Mouse (Mus musculus): ENCODE results near the gene Dazap1. TPM values are rescaled to one million over a fixed set of nuclear protein-coding genes. Genes with fewer than 3 reads are reported as not detected.
A peak's percentile ranks its signal among the peaks of the same experiment; 100 is the strongest.
"Not testable (repeated sequence)": the region's sequence is repeated elsewhere in the genome, so short reads cannot be mapped to it uniquely, and the experiment has no call there.

Dazap1 gene
- 53.1 and 57.0 TPM in 2 replicates for polyA plus RNA-seq (2015; fragmentation: Nextera tagmentation; extraction: Ambion mirVana)

- H3K36me3 ChIP-seq = peaks cover 24% of the 10 kb centered on the region
- peak within 1 kb of the TSS; percentile 92 for H3K4me2 ChIP-seq (replicated peaks)
- H3K9me3 ChIP-seq = no peaks in the 10 kb centered on the region
- peak; percentile 90 for ATAC-seq
- WGBS = under 1% methylated on average over 49 of the region's 49 CpGs
- no peaks in the 10 kb centered on the region for H3K27me3 ChIP-seq (replicated peaks)
- peak within 1 kb of the TSS; percentile 61 for H3K9ac ChIP-seq
- H3K27ac ChIP-seq = peak within 1 kb of the TSS; percentile 99
- H3K4me1 ChIP-seq (replicated peaks) = peaks cover 33% of the 10 kb centered on the region
- H3K4me3 ChIP-seq (replicated peaks) = peak within 1 kb of the TSS; percentile 49
These were observed at the start of gene Dazap1, which contains the start of gene Gamt for GRCm38 (mm10) chr10:80260642-80261584. Gene Dazap1, plus strand, starts transcription at chr10:80261486. Gene Gamt, minus strand, starts transcription at chr10:80261012.

- H3K9me3 ChIP-seq; H3K4me2 ChIP-seq (replicated peaks); H3K4me1 ChIP-seq (replicated peaks); H3K27me3 ChIP-seq (replicated peaks); H3K9ac ChIP-seq; H3K4me3 ChIP-seq (replicated peaks); H3K27ac ChIP-seq; H3K36me3 ChIP-seq; ATAC-seq: not testable (repeated sequence)
- 72% methylated on average over 7 of the region's 7 CpGs for WGBS
These were observed 49.7 kb upstream of the Dazap1 start for GRCm38 (mm10) chr10:80211547-80212103.

- Histone ChIP-seq H3K9me3 (no peaks in the 10 kb centered on the region), H3K4me2 (replicated peaks) (no peak overlapping the region), H3K27me3 (replicated peaks) (no peaks in the 10 kb centered on the region), H3K4me3 (replicated peaks) (no peak overlapping the region), H3K27ac (no peak overlapping the region), H3K9ac (no peak overlapping the region), H3K4me1 (replicated peaks) (no peaks in the 10 kb centered on the region), H3K36me3 (no peaks in the 10 kb centered on the region)
- ATAC-seq = no peak
- 35% methylated on average over 16 of the region's 16 CpGs for WGBS
These were observed 46.1 kb upstream of the Dazap1 start for GRCm38 (mm10) chr10:80215048-80215772.

- Histone ChIP-seq H3K4me2 (replicated peaks) (no peak overlapping the region), H3K4me1 (replicated peaks) (peaks cover 4% of the 10 kb centered on the region; the same call in 1 of the 2 replicates), H3K4me3 (replicated peaks) (no peak overlapping the region), H3K9ac (no peak overlapping the region), H3K27ac (no peak overlapping the region), H3K36me3 (no peaks in the 10 kb centered on the region), H3K27me3 (replicated peaks) (no peaks in the 10 kb centered on the region), H3K9me3 (no peaks in the 10 kb centered on the region)
- ATAC-seq = no peak
- 40% methylated on average over 7 of the region's 9 CpGs for WGBS
These were observed 40.6 kb upstream of the Dazap1 start for GRCm38 (mm10) chr10:80220676-80221075.

GRCm38 (mm10) chr10:80223137-80223536, 38.1 kb upstream of the Dazap1 start:
- WGBS = 80% methylated on average over 2 of the region's 2 CpGs
- H3K27me3 ChIP-seq (replicated peaks); H3K27ac ChIP-seq; H3K9ac ChIP-seq; ATAC-seq; H3K4me3 ChIP-seq (replicated peaks); H3K36me3 ChIP-seq; H3K4me2 ChIP-seq (replicated peaks); H3K9me3 ChIP-seq: not testable (repeated sequence)
- peaks cover 18% of the 10 kb centered on the region for H3K4me1 ChIP-seq (replicated peaks)

- Histone ChIP-seq H3K27ac (peak overlapping the region; percentile 82), H3K9ac (peak overlapping the region; percentile 34; the same call in 1 of the 2 replicates), H3K36me3 (peaks cover 12% of the 10 kb centered on the region), H3K27me3 (replicated peaks) (no peaks in the 10 kb centered on the region), H3K4me3 (replicated peaks) (peak overlapping the region; percentile 88; the same call in 1 of the 2 replicates), H3K4me2 (replicated peaks) (peak overlapping the region; percentile 59), H3K9me3 (no peaks in the 10 kb centered on the region), H3K4me1 (replicated peaks) (peaks cover 24% of the 10 kb centered on the region)
- 0% methylated on average over 14 of the region's 14 CpGs for WGBS
- no peak for ATAC-seq
These were observed 35.2 kb upstream of the Dazap1 start for GRCm38 (mm10) chr10:80226071-80226415.

GRCm38 (mm10) chr10:80226416-80227165, 34.7 kb upstream of the Dazap1 start, which contains the start of gene Mum1:
Gene Mum1, plus strand, starts transcription at chr10:80226434.
- Histone ChIP-seq H3K4me1 (replicated peaks) (peaks cover 23% of the 10 kb centered on the region), H3K9ac (peak within 1 kb of the TSS; percentile 94), H3K36me3 (peaks cover 12% of the 10 kb centered on the region), H3K4me3 (replicated peaks) (peak within 1 kb of the TSS; percentile 88), H3K27ac (peak within 1 kb of the TSS; percentile 92), H3K27me3 (replicated peaks) (no peaks in the 10 kb centered on the region), H3K9me3 (no peaks in the 10 kb centered on the region), H3K4me2 (replicated peaks) (peak within 1 kb of the TSS; percentile 84)
- peak; percentile 100 for ATAC-seq
- WGBS = under 1% methylated on average over 64 of the region's 75 CpGs

- peak overlapping the region; percentile 84 for H3K4me2 ChIP-seq (replicated peaks)
- H3K9me3 ChIP-seq = no peaks in the 10 kb centered on the region
- WGBS = 3% methylated on average over 10 of the region's 10 CpGs
- peaks cover 23% of the 10 kb centered on the region for H3K4me1 ChIP-seq (replicated peaks)
- no peak for ATAC-seq
- H3K4me3 ChIP-seq (replicated peaks) = peak overlapping the region; percentile 88
- peak overlapping the region; percentile 94 for H3K9ac ChIP-seq
- H3K27me3 ChIP-seq (replicated peaks) = no peaks in the 10 kb centered on the region
- H3K27ac ChIP-seq = peak overlapping the region; percentile 92
- peaks cover 16% of the 10 kb centered on the region for H3K36me3 ChIP-seq
These were observed 34.1 kb upstream of the Dazap1 start for GRCm38 (mm10) chr10:80227166-80227539.

GRCm38 (mm10) chr10:80227877-80228775, 33.2 kb upstream of the Dazap1 start:
- H3K27me3 ChIP-seq (replicated peaks) = no peaks in the 10 kb centered on the region
- H3K9me3 ChIP-seq = no peaks in the 10 kb centered on the region
- WGBS = 50% methylated on average over 15 of the region's 15 CpGs
- H3K4me1 ChIP-seq (replicated peaks) = peaks cover 30% of the 10 kb centered on the region
- H3K9ac ChIP-seq = peak overlapping the region; percentile 94
- peaks cover 26% of the 10 kb centered on the region for H3K36me3 ChIP-seq
- peak overlapping the region; percentile 84 for H3K4me2 ChIP-seq (replicated peaks)
- H3K4me3 ChIP-seq (replicated peaks) = peak overlapping the region; percentile 88
- peak overlapping the region; percentile 92 for H3K27ac ChIP-seq
- ATAC-seq = no peak

- Histone ChIP-seq H3K36me3 (peaks cover 78% of the 10 kb centered on the region), H3K9me3 (no peaks in the 10 kb centered on the region), H3K27ac (no peak overlapping the region), H3K4me1 (replicated peaks) (peaks cover 10% of the 10 kb centered on the region), H3K4me3 (replicated peaks) (no peak overlapping the region), H3K9ac (no peak overlapping the region), H3K27me3 (replicated peaks) (no peaks in the 10 kb centered on the region), H3K4me2 (replicated peaks) (no peak overlapping the region)
- 96% methylated on average over 13 of the region's 13 CpGs for WGBS
- ATAC-seq = no peak
These were observed 25.0 kb upstream of the Dazap1 start for GRCm38 (mm10) chr10:80236145-80236825.
